In genomic region chr12:16092643-16093042, GRCm38 (mm10) we compare ENCODE assay signal across 29 mouse cellular contexts.
DNase-seq lines count a peak whose midpoint lies in the region; ATAC-seq and TF ChIP-seq lines count a peak whose summit lies in the region.
"Had no signal": no experiment of that assay in that cellular context is flagged by ENCODE, and none has a peak within 500 bp of the region (broad histone marks: within the 10 kb centered on the region; RNA-seq: fewer than 3 reads in every experiment).

No protein-coding gene starts in this region.

- H3K9ac ChIP-seq in kidney, postnatal 0 days (ENCODE audit: low read depth, low read length), result no peak overlapping the region
- no peak overlapping the region for H3K9ac ChIP-seq in midbrain, postnatal 0 days (replicated peaks; ENCODE audit: low read length, poor library complexity, severe bottlenecking)
- H3K9ac ChIP-seq in kidney, embryonic 14.5 days (ENCODE audit: low read depth, low read length), result no peak overlapping the region
- H3K9ac ChIP-seq: embryonic facial prominence, embryonic 13.5 days; forebrain, embryonic 15.5 days; heart, embryonic 12.5 days; hindbrain, embryonic 14.5 days; limb, embryonic 12.5 days; liver, embryonic 15.5 days; lung, embryonic 15.5 days had no signal

- peak; percentile 53 for DNase-seq in kidney, postnatal 0 days (ENCODE audit: low spot score)
- DNase-seq in kidney, adult 11 months, result no peak
- DNase-seq in thymus, postnatal 4 days, result no peak
- DNase-seq in midbrain, postnatal 0 days (ENCODE audit: low spot score), result no peak
- DNase-seq: adrenal gland, adult 2 months; adrenal gland, postnatal 36 days; cerebellum, adult 9-10 months; cerebellum, postnatal 36 days; gastrocnemius, adult 2 months; gastrocnemius, postnatal 36 days; heart, adult 2 months; heart, postnatal 4 days; kidney, adult 2 months; kidney, postnatal 10 days; midbrain, embryonic 14.5 days; right cerebral cortex, postnatal 4 days had no signal

- H3K27me3 ChIP-seq in kidney, postnatal 0 days (ENCODE audit: insufficient read depth, low read length), result no peaks in the 10 kb centered on the region
- H3K27me3 ChIP-seq in midbrain, postnatal 0 days (ENCODE audit: insufficient read depth, low read length), result no peaks in the 10 kb centered on the region
- H3K27me3 ChIP-seq in kidney, embryonic 14.5 days (ENCODE audit: control insufficient read depth, insufficient read depth, low read length), result no peaks in the 10 kb centered on the region
- H3K27me3 ChIP-seq: embryonic facial prominence, embryonic 13.5 days; forebrain, embryonic 15.5 days; heart, embryonic 12.5 days; limb, embryonic 12.5 days; liver, embryonic 15.5 days had no signal

- no peak for TF ChIP-seq CTCF in kidney, postnatal 0 days (IDR thresholded peaks at IDR 0.05; ENCODE audit: low read depth)
- no peak for TF ChIP-seq CTCF in midbrain, postnatal 0 days (IDR thresholded peaks at IDR 0.05)

- H3K27ac ChIP-seq in kidney, postnatal 0 days, result no peak overlapping the region
- H3K27ac ChIP-seq in midbrain, postnatal 0 days (ENCODE audit: low read depth, low read length), result no peak overlapping the region
- no peak overlapping the region for H3K27ac ChIP-seq in kidney, embryonic 14.5 days (ENCODE audit: low read depth, low read length)
- H3K27ac ChIP-seq: embryonic facial prominence, embryonic 13.5 days; forebrain, embryonic 10.5 days; forebrain, embryonic 15.5 days; gastrocnemius, adult 2 months; heart, adult 2 months; hindbrain, embryonic 14.5 days; limb, embryonic 12.5 days; liver, embryonic 15.5 days; lung, embryonic 15.5 days had no signal

- ATAC-seq in kidney, postnatal 0 days (replicated peaks; ENCODE audit: low FRiP score, low read depth), result no peak
- ATAC-seq in common myeloid progenitor, adult 5-6 weeks (replicated peaks; ENCODE audit: low read depth, poor library complexity, severe bottlenecking), result peak; percentile 92
- peak; percentile 94 for ATAC-seq in megakaryocyte progenitor cell, adult 5-6 weeks (replicated peaks; ENCODE audit: poor library complexity)
- ATAC-seq in midbrain, postnatal 0 days (ENCODE audit: low FRiP score), result no peak
- no peak for ATAC-seq in kidney, embryonic 14.5 days (ENCODE audit: low FRiP score, low TSS enrichment)
- ATAC-seq: activated CD4-positive, CD25-positive, alpha-beta regulatory T cell, adult 4 months; CD4-positive, CD25-positive, alpha-beta regulatory T cell, adult 4 months; forebrain, embryonic 15.5 days had no signal

- H3K4me2 ChIP-seq in kidney, postnatal 0 days (ENCODE audit: low read length), result no peak overlapping the region
- H3K4me2 ChIP-seq in midbrain, postnatal 0 days (ENCODE audit: low read depth, low read length, poor library complexity, severe bottlenecking), result no peak overlapping the region
- H3K4me2 ChIP-seq in kidney, embryonic 14.5 days (replicated peaks; ENCODE audit: low read depth, low read length), result no peak overlapping the region
- H3K4me2 ChIP-seq: embryonic facial prominence, embryonic 13.5 days; forebrain, embryonic 15.5 days; heart, embryonic 12.5 days; hindbrain, embryonic 14.5 days; limb, embryonic 12.5 days; liver, embryonic 15.5 days; lung, embryonic 15.5 days had no signal

- H3K4me1 ChIP-seq in kidney, postnatal 0 days (replicated peaks; ENCODE audit: insufficient read depth, low read length), result no peaks in the 10 kb centered on the region
- H3K4me1 ChIP-seq in midbrain, postnatal 0 days (ENCODE audit: insufficient read depth, low read length), result no peaks in the 10 kb centered on the region
- H3K4me1 ChIP-seq in kidney, embryonic 14.5 days (ENCODE audit: control insufficient read depth, insufficient read depth, low read length), result no peaks in the 10 kb centered on the region
- H3K4me1 ChIP-seq: limb, embryonic 12.5 days; liver, embryonic 15.5 days; lung, embryonic 15.5 days had no signal

- no peaks in the 10 kb centered on the region for H3K36me3 ChIP-seq in kidney, postnatal 0 days (ENCODE audit: insufficient read depth, low read length)
- no peaks in the 10 kb centered on the region for H3K36me3 ChIP-seq in midbrain, postnatal 0 days (ENCODE audit: insufficient read depth, low read length)
- no peaks in the 10 kb centered on the region for H3K36me3 ChIP-seq in kidney, embryonic 14.5 days (ENCODE audit: control insufficient read depth, insufficient read depth, low read length)
- H3K36me3 ChIP-seq: embryonic facial prominence, embryonic 13.5 days; forebrain, embryonic 10.5 days; forebrain, embryonic 15.5 days; heart, embryonic 12.5 days; limb, embryonic 12.5 days; liver, embryonic 15.5 days; lung, embryonic 15.5 days had no signal

- 46% methylated on average over 3 of the region's 3 CpGs for WGBS in kidney, postnatal 0 days
- 88% methylated on average over 3 of the region's 3 CpGs for WGBS in midbrain, postnatal 0 days
- WGBS in kidney, embryonic 14.5 days, result 52% methylated on average over 3 of the region's 3 CpGs

- no peak overlapping the region for H3K4me3 ChIP-seq in kidney, postnatal 0 days (replicated peaks; ENCODE audit: low read depth, low read length)
- H3K4me3 ChIP-seq in midbrain, postnatal 0 days (ENCODE audit: low read depth, low read length), result no peak overlapping the region
- no peak overlapping the region for H3K4me3 ChIP-seq in kidney, embryonic 14.5 days (ENCODE audit: low read length)
- H3K4me3 ChIP-seq: embryonic facial prominence, embryonic 13.5 days; forebrain, embryonic 10.5 days; forebrain, embryonic 15.5 days; gastrocnemius, adult 2 months; heart, adult 2 months; heart, embryonic 12.5 days; limb, embryonic 12.5 days; liver, embryonic 15.5 days; lung, embryonic 15.5 days had no signal

- no peaks in the 10 kb centered on the region for H3K9me3 ChIP-seq in kidney, postnatal 0 days (replicated peaks; ENCODE audit: low read length)
- no peaks in the 10 kb centered on the region for H3K9me3 ChIP-seq in midbrain, postnatal 0 days (ENCODE audit: low read length)
- H3K9me3 ChIP-seq in kidney, embryonic 14.5 days (ENCODE audit: control insufficient read depth, low read length), result no peaks in the 10 kb centered on the region
- H3K9me3 ChIP-seq: embryonic facial prominence, embryonic 13.5 days; forebrain, embryonic 10.5 days; forebrain, embryonic 15.5 days; heart, embryonic 12.5 days; limb, embryonic 12.5 days; liver, embryonic 15.5 days; lung, embryonic 15.5 days had no signal

Comparison
In these comparisons a context has a peak if more than half of its experiments do, and no peak if none do; other contexts are left out.
1. ATAC-seq: peak in common myeloid progenitor, adult 5-6 weeks (single experiment) and megakaryocyte progenitor cell, adult 5-6 weeks (single experiment); none in kidney, postnatal 0 days (single experiment), midbrain, postnatal 0 days (single experiment) and kidney, embryonic 14.5 days (single experiment).